Mouse (Mus musculus): ENCODE data around the gene Amh. TPM values are rescaled to one million over a fixed set of nuclear protein-coding genes. Genes with fewer than 3 reads are reported as not detected.

Amh gene
- polyA plus RNA-seq, 1 experiment: 1.3 TPM

DNA sequence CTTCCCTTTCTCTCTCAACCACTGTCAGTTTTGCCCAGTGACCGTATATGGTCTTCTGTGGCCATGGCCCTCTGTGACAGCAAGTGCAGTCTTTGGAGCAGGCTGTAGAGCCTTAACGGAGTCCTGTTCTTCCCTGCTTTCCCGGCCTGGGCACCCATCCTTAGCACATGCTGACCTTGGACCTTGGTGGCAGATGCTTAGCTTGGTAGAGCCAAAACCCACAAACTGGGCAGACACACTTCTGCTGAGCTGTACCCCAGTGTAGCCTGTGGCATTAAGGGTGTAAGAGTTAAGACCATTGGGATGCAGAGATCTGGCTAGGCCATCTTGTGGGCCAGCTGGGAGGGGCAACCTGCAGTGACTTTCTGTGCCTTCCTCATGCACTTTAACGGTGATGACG is 31.2 kb upstream of the Amh start:
- Histone ChIP-seq H3K27ac (ENCODE audit: insufficient read depth, low read length) (no peak overlapping the region), H3K36me3 (ENCODE audit: control insufficient read depth, insufficient read depth, low read length) (peaks cover 32% of the 10 kb centered on the region), H3K27me3 (ENCODE audit: control insufficient read depth, insufficient read depth, low read length) (no peaks in the 10 kb centered on the region), H3K4me1 (ENCODE audit: control insufficient read depth, insufficient read depth, insufficient read length) (no peaks in the 10 kb centered on the region), H3K4me3 (ENCODE audit: extremely low read depth, insufficient read depth, insufficient read length) (no peak overlapping the region)
- WGBS: 92% methylated on average over 5 of the region's 5 CpGs
- no peak for DNase-seq (ENCODE audit: low read depth in 1 of 2, low spot score in 2 of 2)
- TF ChIP-seq POLR2A (IDR thresholded peaks at IDR 0.05; ENCODE audit: low read depth, low read length) (no peak), CTCF (IDR thresholded peaks at IDR 0.05; ENCODE audit: extremely low read depth, insufficient read depth, insufficient read length, insufficient replicate concordance) (no peak)

DNA sequence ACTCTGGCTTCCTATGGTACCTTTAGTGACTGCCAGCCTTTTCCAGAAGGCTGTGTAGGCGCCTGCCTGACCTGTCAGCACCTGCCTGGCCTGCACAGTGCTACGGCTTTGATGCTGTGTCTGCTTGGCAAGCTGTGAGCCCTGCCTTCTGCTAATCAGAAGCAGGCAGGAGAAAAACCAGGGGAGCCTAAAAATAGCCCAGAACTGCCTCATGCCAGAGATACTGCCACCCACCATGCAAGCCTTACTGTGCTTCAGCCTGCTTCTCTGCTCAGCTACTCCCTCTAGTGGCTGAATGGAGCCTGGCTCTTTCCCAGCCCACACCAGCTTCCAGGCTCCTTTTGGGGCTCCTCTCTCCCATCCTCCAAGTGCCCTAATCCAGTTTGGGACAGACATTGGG is 30.5 kb upstream of the Amh start:
- 43% methylated on average over 2 of the region's 2 CpGs for WGBS
- no peaks in the 10 kb centered on the region for H3K27me3 ChIP-seq (ENCODE audit: control insufficient read depth, insufficient read depth, low read length)
- peaks cover 31% of the 10 kb centered on the region for H3K36me3 ChIP-seq (ENCODE audit: control insufficient read depth, insufficient read depth, low read length)
- H3K4me1 ChIP-seq (ENCODE audit: control insufficient read depth, insufficient read depth, insufficient read length): no peaks in the 10 kb centered on the region
- TF ChIP-seq POLR2A (IDR thresholded peaks at IDR 0.05; ENCODE audit: low read depth, low read length) (no peak), CTCF (IDR thresholded peaks at IDR 0.05; ENCODE audit: extremely low read depth, insufficient read depth, insufficient read length, insufficient replicate concordance) (peak; percentile 76; the same call in 1 of the 2 replicates)
- no peak overlapping the region for H3K27ac ChIP-seq (ENCODE audit: insufficient read depth, low read length)
- DNase-seq (ENCODE audit: low read depth in 1 of 2, low spot score in 2 of 2): peak in 1 of 2 experiments; percentile 58
- H3K4me3 ChIP-seq (ENCODE audit: extremely low read depth, insufficient read depth, insufficient read length): no peak overlapping the region

DNA sequence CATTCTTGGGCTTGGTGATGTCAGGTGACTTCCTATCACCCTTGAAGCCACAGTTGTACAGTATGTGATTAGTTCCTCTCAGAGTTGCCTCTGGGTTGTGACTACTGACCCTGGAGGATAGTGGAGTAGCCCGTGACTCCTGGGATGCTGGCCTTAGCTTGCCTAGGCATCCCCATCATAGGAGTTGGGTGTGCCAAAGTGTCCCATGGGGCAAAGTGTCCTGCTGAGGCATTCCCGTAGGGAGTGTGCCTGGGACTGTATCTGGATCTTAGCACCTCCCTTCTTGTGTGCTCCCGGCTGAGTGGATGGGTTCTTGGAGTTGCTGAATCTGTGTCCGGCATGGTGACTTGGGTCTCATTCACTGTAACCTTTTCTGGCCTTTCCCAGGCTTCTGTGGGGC is 30.1 kb upstream of the Amh start:
- Histone ChIP-seq H3K4me1 (ENCODE audit: control insufficient read depth, insufficient read depth, insufficient read length) (no peaks in the 10 kb centered on the region), H3K27ac (ENCODE audit: insufficient read depth, low read length) (no peak overlapping the region), H3K36me3 (ENCODE audit: control insufficient read depth, insufficient read depth, low read length) (peaks cover 33% of the 10 kb centered on the region), H3K4me3 (ENCODE audit: extremely low read depth, insufficient read depth, insufficient read length) (no peak overlapping the region), H3K27me3 (ENCODE audit: control insufficient read depth, insufficient read depth, low read length) (no peaks in the 10 kb centered on the region)
- WGBS: 91% methylated on average over 4 of the region's 4 CpGs
- no peak for TF ChIP-seq POLR2A (IDR thresholded peaks at IDR 0.05; ENCODE audit: low read depth, low read length)
- TF ChIP-seq CTCF (IDR thresholded peaks at IDR 0.05; ENCODE audit: extremely low read depth, insufficient read depth, insufficient read length, insufficient replicate concordance): no peak
- DNase-seq (ENCODE audit: low read depth in 1 of 2, low spot score in 2 of 2): no peak

DNA sequence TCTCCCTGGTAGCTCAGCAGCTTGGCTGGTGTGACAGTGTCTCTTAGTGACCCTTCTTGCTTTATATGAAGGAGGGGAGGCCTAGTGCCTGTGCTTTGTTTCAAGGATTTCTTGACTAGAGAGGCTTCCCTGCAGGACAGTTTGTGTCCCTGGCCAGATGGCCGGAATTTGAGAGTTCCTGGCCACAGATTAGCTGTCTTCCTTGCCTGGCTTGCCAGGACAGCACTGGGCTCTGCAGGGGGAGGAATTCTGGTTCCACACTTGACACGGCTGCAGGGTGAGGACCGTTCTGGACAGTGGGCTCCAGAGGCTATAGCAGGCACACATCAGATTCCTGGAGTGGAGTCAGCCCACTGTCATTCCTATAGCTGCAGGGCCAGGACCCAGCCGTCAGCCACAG is 29.3 kb upstream of the Amh start:
- Histone ChIP-seq H3K27ac (ENCODE audit: insufficient read depth, low read length) (no peak overlapping the region), H3K27me3 (ENCODE audit: control insufficient read depth, insufficient read depth, low read length) (no peaks in the 10 kb centered on the region), H3K36me3 (ENCODE audit: control insufficient read depth, insufficient read depth, low read length) (peaks cover 34% of the 10 kb centered on the region), H3K4me3 (ENCODE audit: extremely low read depth, insufficient read depth, insufficient read length) (no peak overlapping the region), H3K4me1 (ENCODE audit: control insufficient read depth, insufficient read depth, insufficient read length) (no peaks in the 10 kb centered on the region)
- WGBS: 96% methylated on average over 4 of the region's 4 CpGs
- no peak for DNase-seq (ENCODE audit: low read depth in 1 of 2, low spot score in 2 of 2)
- TF ChIP-seq CTCF (IDR thresholded peaks at IDR 0.05; ENCODE audit: extremely low read depth, insufficient read depth, insufficient read length, insufficient replicate concordance) (no peak), POLR2A (IDR thresholded peaks at IDR 0.05; ENCODE audit: low read depth, low read length) (no peak)

DNA sequence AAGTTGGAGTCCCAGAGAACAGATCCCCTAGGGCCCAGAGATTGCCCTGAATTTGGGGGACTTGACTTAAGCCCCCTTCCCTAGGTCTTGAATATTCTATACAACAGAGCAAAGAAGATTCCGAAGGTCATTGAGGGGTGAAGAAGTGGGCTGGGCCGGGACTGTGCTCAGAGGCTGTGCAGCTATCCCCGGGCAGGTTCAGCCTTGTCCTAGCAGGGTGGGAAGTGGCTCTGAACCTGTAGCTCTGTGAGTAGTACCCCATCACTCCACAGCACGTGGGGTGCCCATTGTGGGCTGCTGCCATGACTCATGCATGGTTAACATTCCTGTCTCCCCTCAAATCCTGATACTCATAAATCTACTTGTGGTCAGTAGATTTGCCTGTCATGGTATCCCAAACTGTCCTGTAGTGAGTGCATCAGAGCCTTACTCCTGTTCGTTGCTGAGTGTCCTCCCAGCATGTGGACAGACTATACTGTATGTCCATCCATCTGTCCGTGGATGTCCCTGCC is 28.6 kb upstream of the Amh start:
- H3K36me3 ChIP-seq (ENCODE audit: control insufficient read depth, insufficient read depth, low read length): peaks cover 37% of the 10 kb centered on the region
- no peak for TF ChIP-seq CTCF (IDR thresholded peaks at IDR 0.05; ENCODE audit: extremely low read depth, insufficient read depth, insufficient read length, insufficient replicate concordance)
- no peak for TF ChIP-seq POLR2A (IDR thresholded peaks at IDR 0.05; ENCODE audit: low read depth, low read length)
- 90% methylated on average over 6 of the region's 6 CpGs for WGBS

DNA sequence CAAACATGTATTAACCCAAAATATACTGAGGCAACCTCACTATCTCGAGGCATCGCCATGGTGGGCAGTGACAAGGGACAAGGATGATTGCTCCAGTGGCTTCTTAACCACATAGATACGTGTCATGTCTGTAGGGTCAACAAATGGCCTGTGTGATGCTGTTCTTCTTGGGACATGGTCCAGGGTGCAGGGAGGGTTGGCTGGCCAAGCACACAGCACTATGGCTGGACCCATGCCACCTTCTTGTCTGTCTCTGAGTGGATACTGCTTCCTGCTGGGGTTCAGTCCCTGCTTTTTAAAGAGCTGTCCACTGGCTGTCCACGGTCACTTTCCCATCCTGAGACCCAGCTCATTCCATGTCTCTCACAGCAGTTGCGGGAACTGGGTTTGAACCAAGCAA is 27.9 kb upstream of the Amh start:
- Histone ChIP-seq H3K4me1 (ENCODE audit: control insufficient read depth, insufficient read depth, insufficient read length) (no peaks in the 10 kb centered on the region), H3K27me3 (ENCODE audit: control insufficient read depth, insufficient read depth, low read length) (no peaks in the 10 kb centered on the region), H3K27ac (ENCODE audit: insufficient read depth, low read length) (no peak overlapping the region), H3K36me3 (ENCODE audit: control insufficient read depth, insufficient read depth, low read length) (peaks cover 37% of the 10 kb centered on the region), H3K4me3 (ENCODE audit: extremely low read depth, insufficient read depth, insufficient read length) (no peak overlapping the region)
- DNase-seq (ENCODE audit: low read depth in 1 of 2, low spot score in 2 of 2): no peak
- 91% methylated on average over 5 of the region's 5 CpGs for WGBS
- TF ChIP-seq CTCF (IDR thresholded peaks at IDR 0.05; ENCODE audit: extremely low read depth, insufficient read depth, insufficient read length, insufficient replicate concordance) (no peak), POLR2A (IDR thresholded peaks at IDR 0.05; ENCODE audit: low read depth, low read length) (no peak)

More for the DNA sequence above, 28.6 kb upstream of the Amh start:
- Histone ChIP-seq H3K4me1 (ENCODE audit: control insufficient read depth, insufficient read depth, insufficient read length) (no peaks in the 10 kb centered on the region), H3K27me3 (ENCODE audit: control insufficient read depth, insufficient read depth, low read length) (no peaks in the 10 kb centered on the region), H3K27ac (ENCODE audit: insufficient read depth, low read length) (no peak overlapping the region), H3K4me3 (ENCODE audit: extremely low read depth, insufficient read depth, insufficient read length) (no peak overlapping the region)
- DNase-seq (ENCODE audit: low read depth in 1 of 2, low spot score in 2 of 2): no peak

DNA sequence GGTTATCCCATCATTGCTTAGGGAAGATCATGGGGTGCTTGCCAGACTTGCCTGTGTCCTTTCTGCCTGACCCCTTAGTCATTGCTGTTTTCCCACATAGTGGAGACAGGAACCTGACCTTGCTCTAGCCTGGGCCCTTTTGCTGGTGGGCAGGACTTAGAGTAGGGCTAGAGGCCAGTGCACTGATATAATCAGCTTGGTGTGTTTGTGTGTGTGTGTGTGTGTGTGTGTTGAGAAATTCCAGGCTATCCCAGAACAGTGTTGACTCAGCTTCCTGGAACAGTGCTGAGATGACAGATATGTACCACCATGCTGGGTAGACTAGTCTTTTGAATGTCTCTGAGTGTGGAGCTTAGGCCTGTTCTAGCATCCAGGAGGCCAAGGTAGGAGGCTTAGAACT is 25.5 kb upstream of the Amh start:
- Histone ChIP-seq H3K27me3 (ENCODE audit: control insufficient read depth, insufficient read depth, low read length) (no peaks in the 10 kb centered on the region), H3K27ac (ENCODE audit: insufficient read depth, low read length) (no peak overlapping the region), H3K36me3 (ENCODE audit: control insufficient read depth, insufficient read depth, low read length) (peaks cover 39% of the 10 kb centered on the region), H3K4me1 (ENCODE audit: control insufficient read depth, insufficient read depth, insufficient read length) (no peaks in the 10 kb centered on the region), H3K4me3 (ENCODE audit: extremely low read depth, insufficient read depth, insufficient read length) (no peak overlapping the region)
- DNase-seq (ENCODE audit: low read depth in 1 of 2, low spot score in 2 of 2): no peak
- TF ChIP-seq POLR2A (IDR thresholded peaks at IDR 0.05; ENCODE audit: low read depth, low read length) (no peak), CTCF (IDR thresholded peaks at IDR 0.05; ENCODE audit: extremely low read depth, insufficient read depth, insufficient read length, insufficient replicate concordance) (no peak)

All from spleen, adult 2 months (tissue).